In genomic region chr5:142905725-142906531, GRCm38 (mm10) we compare ENCODE assay signal across 8 mouse cellular contexts. TPM values are rescaled to one million over a fixed set of nuclear protein-coding genes. Genes with fewer than 3 reads are reported as not detected.
A peak's percentile ranks its signal among the peaks of the same experiment; 100 is the strongest.
DNase-seq lines count a peak whose midpoint lies in the region; ATAC-seq and TF ChIP-seq lines count a peak whose summit lies in the region.

No protein-coding gene starts in this region.

- peak; percentile 98 for DNase-seq in MEL (ENCODE audit: low read depth, low spot score)
- DNase-seq in cerebellum, adult 2 months: peak; percentile 98 to 99
- DNase-seq in forelimb bud, embryonic 11.5 days (ENCODE audit: low read depth, low spot score): peak; percentile 96
- peak; percentile 99 for DNase-seq in layer of hippocampus, adult 9-11 months
- peak; percentile 98 for DNase-seq in lung, postnatal 0 days (ENCODE audit: low spot score)
- peak; percentile 99 for DNase-seq in ovary, postnatal 14 days (ENCODE audit: low spot score)
- peak; percentile 100 for DNase-seq in thymus, postnatal 14 days

- no peaks in the 10 kb centered on the region for H3K27me3 ChIP-seq in MEL (ENCODE audit: control insufficient read depth in 1 of 2, insufficient read depth in 2 of 2, low read length in 2 of 2)
- no peaks in the 10 kb centered on the region for H3K27me3 ChIP-seq in cerebellum, adult 2 months (ENCODE audit: control insufficient read depth, insufficient read depth, low read length)
- H3K27me3 ChIP-seq in lung, postnatal 0 days (replicated peaks; ENCODE audit: insufficient read depth, low read length): no peaks in the 10 kb centered on the region

- peak in 2 of 3 experiments; percentile 80 to 95; a peak in 5 of 6 replicates for TF ChIP-seq CTCF in MEL (IDR thresholded peaks at IDR 0.05 in 2 of 3, conservative IDR thresholded peaks at IDR 0.05 in 1 of 3; ENCODE audit: control insufficient read depth in 1 of 3, insufficient read depth in 1 of 3, low read depth in 2 of 3, low read length in 3 of 3, poor library complexity in 1 of 3, severe bottlenecking in 1 of 3)
- peak; percentile 63; the same call in 1 of the 2 replicates for TF ChIP-seq CTCF in cerebellum, adult 2 months (IDR thresholded peaks at IDR 0.05; ENCODE audit: borderline replicate concordance, insufficient read depth, low read depth, low read length)
- TF ChIP-seq CTCF in lung, postnatal 0 days (IDR thresholded peaks at IDR 0.05): peak; percentile 88

- peak overlapping the region; percentile 96 for H3K27ac ChIP-seq in MEL (ENCODE audit: control insufficient read depth, low read depth, low read length)
- H3K27ac ChIP-seq in cerebellum, adult 2 months (ENCODE audit: insufficient read depth, low read length): peak overlapping the region; percentile 99
- peak overlapping the region; percentile 100 for H3K27ac ChIP-seq in lung, postnatal 0 days (ENCODE audit: low read length)

- H3K4me1 ChIP-seq in MEL (ENCODE audit: control insufficient read depth in 1 of 2, insufficient read depth in 2 of 2, low read length in 2 of 2): peaks cover 11 to 41% of the 10 kb centered on the region in 2 experiments
- peaks cover 27% of the 10 kb centered on the region for H3K4me1 ChIP-seq in cerebellum, adult 2 months (ENCODE audit: control insufficient read depth, insufficient read depth, low read length)
- peaks cover 31% of the 10 kb centered on the region for H3K4me1 ChIP-seq in lung, postnatal 0 days (ENCODE audit: insufficient read depth, low read depth, low read length)

- TF ChIP-seq RAD21 in MEL (IDR thresholded peaks at IDR 0.05; ENCODE audit: low read depth, low read length): peak; percentile 16

- no peak; a peak in 1 of 4 replicates for TF ChIP-seq POLR2A in MEL (IDR thresholded peaks at IDR 0.05; ENCODE audit: control insufficient read depth in 1 of 2, insufficient read depth in 1 of 2, low read depth in 1 of 2, low read length in 2 of 2, poor library complexity in 1 of 2)
- TF ChIP-seq POLR2A in cerebellum, adult 2 months (IDR thresholded peaks at IDR 0.05; ENCODE audit: borderline replicate concordance, insufficient read depth, low read length): peak; percentile 11; the same call in 1 of the 2 replicates

- H3K9me3 ChIP-seq in MEL (replicated peaks; ENCODE audit: insufficient read depth, low read length): no peaks in the 10 kb centered on the region
- H3K9me3 ChIP-seq in lung, postnatal 0 days (ENCODE audit: low read length): no peaks in the 10 kb centered on the region

- peaks cover 22% of the 10 kb centered on the region for H3K79me2 ChIP-seq in MEL (ENCODE audit: control insufficient read depth, insufficient read depth, low read length, poor library complexity)

- peak overlapping the region; percentile 95 for H3K9ac ChIP-seq in MEL (ENCODE audit: control insufficient read depth, low read depth, low read length, poor library complexity, severe bottlenecking)
- peak overlapping the region; percentile 100 for H3K9ac ChIP-seq in lung, postnatal 0 days (replicated peaks; ENCODE audit: low read depth)

- peak; percentile 22 to 61 for ATAC-seq in hematopoietic stem cell, adult 5-6 weeks (replicated peaks in 1 of 2; ENCODE audit: insufficient read depth in 1 of 2, low FRiP score in 2 of 2, low TSS enrichment in 1 of 2, low read depth in 1 of 2, poor library complexity in 2 of 2, severe bottlenecking in 2 of 2)
- ATAC-seq in lung, postnatal 0 days: peak; percentile 79

- peak in 1 of 2 experiments; percentile 39; a peak in 1 of 4 replicates for TF ChIP-seq EP300 in MEL (IDR thresholded peaks at IDR 0.05; ENCODE audit: low read depth in 1 of 2, low read length in 2 of 2)
- TF ChIP-seq EP300 in lung, postnatal 0 days (IDR thresholded peaks at IDR 0.05): no peak

- under 1% methylated on average over 84 of the region's 84 CpGs for WGBS in cerebellum, adult 2 months
- WGBS in lung, postnatal 0 days: 1% methylated on average over 69 of the region's 84 CpGs

- H3K4me3 ChIP-seq in MEL (ENCODE audit: control insufficient read depth in 1 of 2, insufficient read depth in 1 of 2, low read depth in 2 of 2, low read length in 2 of 2): peak overlapping the region; percentile 66 to 95
- H3K4me3 ChIP-seq in cerebellum, adult 2 months (replicated peaks; ENCODE audit: insufficient read depth, low read depth, low read length): peak overlapping the region; percentile 96
- peak overlapping the region; percentile 100 for H3K4me3 ChIP-seq in lung, postnatal 0 days (ENCODE audit: low read depth, low read length)

- H3K4me2 ChIP-seq in lung, postnatal 0 days (replicated peaks; ENCODE audit: low read depth, low read length): peak overlapping the region; percentile 80

- peaks cover 13 to 36% of the 10 kb centered on the region in 2 experiments for H3K36me3 ChIP-seq in MEL (ENCODE audit: control insufficient read depth in 1 of 2, insufficient read depth in 2 of 2, low read length in 2 of 2)
- peaks cover 43% of the 10 kb centered on the region for H3K36me3 ChIP-seq in lung, postnatal 0 days (ENCODE audit: insufficient read depth, low read length)

TF ChIP-seq in MEL, 35 proteins besides CTCF, POLR2A, EP300 and RAD21 (continues in another document):
- TF ChIP-seq ZMIZ1 (IDR thresholded peaks at IDR 0.05; ENCODE audit: low read depth, low read length): no peak
- TF ChIP-seq TCF12 (IDR thresholded peaks at IDR 0.05; ENCODE audit: low read depth, low read length): peak; percentile 50
- TF ChIP-seq POLR2AphosphoS2 (IDR thresholded peaks at IDR 0.05; ENCODE audit: low read length): no peak; the same call in 1 of the 2 replicates
- no peak for TF ChIP-seq MYB (IDR thresholded peaks at IDR 0.05; ENCODE audit: low read depth, low read length)
- peak; percentile 88 for TF ChIP-seq ELF1 (IDR thresholded peaks at IDR 0.05; ENCODE audit: low read depth, low read length)
- peak; percentile 84 for TF ChIP-seq HCFC1 (IDR thresholded peaks at IDR 0.05; ENCODE audit: low read depth, low read length)
- TF ChIP-seq SIN3A (IDR thresholded peaks at IDR 0.05; ENCODE audit: low read length): peak; percentile 84
- no peak for TF ChIP-seq MAFK (IDR thresholded peaks at IDR 0.05; ENCODE audit: borderline replicate concordance, low read depth, low read length)
- TF ChIP-seq MAX (IDR thresholded peaks at IDR 0.05; ENCODE audit: low read length): peak; percentile 69
- no peak for TF ChIP-seq TAL1 (IDR thresholded peaks at IDR 0.05; ENCODE audit: low read length)
- peak; percentile 90 for TF ChIP-seq MAZ (IDR thresholded peaks at IDR 0.05; ENCODE audit: low read depth, low read length)
- TF ChIP-seq MYC (IDR thresholded peaks at IDR 0.05; ENCODE audit: low read depth, low read length): 0 out of 2 replicates have a peak, but pooled peaks have one; percentile 70
- TF ChIP-seq CHD1 (IDR thresholded peaks at IDR 0.05; ENCODE audit: low read depth, low read length): no peak
- peak; percentile 66; the same call in 1 of the 2 replicates for TF ChIP-seq ETS1 (IDR thresholded peaks at IDR 0.05; ENCODE audit: low read depth, low read length)
- TF ChIP-seq GATA1 (IDR thresholded peaks at IDR 0.05; ENCODE audit: low read depth, low read length): no peak
- TF ChIP-seq USF1 (IDR thresholded peaks at IDR 0.05; ENCODE audit: low read depth, low read length): peak; percentile 40; the same call in 1 of the 2 replicates
- no peak for TF ChIP-seq NELFE (IDR thresholded peaks at IDR 0.05; ENCODE audit: low read depth, low read length)
- no peak for TF ChIP-seq JUND (IDR thresholded peaks at IDR 0.05; ENCODE audit: low read depth, low read length)
- no peak for TF ChIP-seq ZKSCAN1 (IDR thresholded peaks at IDR 0.05; ENCODE audit: low read depth, low read length)
- peak; percentile 58 for TF ChIP-seq ZNF384 (IDR thresholded peaks at IDR 0.05; ENCODE audit: low read depth, low read length)
- no peak; the same call in 1 of the 2 replicates for TF ChIP-seq KAT2A (conservative IDR thresholded peaks at IDR 0.05; ENCODE audit: low read depth, low read length)
- TF ChIP-seq MEF2A (IDR thresholded peaks at IDR 0.05; ENCODE audit: extremely low read depth, insufficient replicate concordance, low read depth, low read length, poor library complexity, severe bottlenecking): no peak
- TF ChIP-seq ZC3H11A (IDR thresholded peaks at IDR 0.05; ENCODE audit: low read depth, low read length): no peak
- TF ChIP-seq POLR2AphosphoS5 (IDR thresholded peaks at IDR 0.05; ENCODE audit: borderline replicate concordance, low read depth, low read length): no peak; the same call in 1 of the 2 replicates
- no peak for TF ChIP-seq GABPA (IDR thresholded peaks at IDR 0.05; ENCODE audit: low read depth, low read length)
- TF ChIP-seq E2F4 (IDR thresholded peaks at IDR 0.05; ENCODE audit: borderline replicate concordance, low read depth, low read length): peak; percentile 42; the same call in 1 of the 2 replicates
- TF ChIP-seq RCOR1 (IDR thresholded peaks at IDR 0.05; ENCODE audit: low read depth, low read length): 0 out of 2 replicates have a peak, but pooled peaks have one; percentile 21
- TF ChIP-seq NRF1 (IDR thresholded peaks at IDR 0.05; ENCODE audit: insufficient read depth, low read depth, low read length, poor library complexity, severe bottlenecking): peak; percentile 88

RNA-seq across cellular contexts. Expression of gene Actb, which starts 0.6 kb away (rescaled TPM):
- 3,019 and 3,042 TPM in 2 replicates for total RNA-seq in MEL (2012; rRNA removed)
- polyA plus RNA-seq in MEL (2012; ENCODE audit: insufficient read depth in 1 of 2, insufficient read length in 2 of 2, low read depth in 1 of 2, low replicate concordance in 2 of 2, missing spikeins in 1 of 2): 1,000 to 10,000 TPM; 1,403 to 4,417 TPM
- 2,136 and 2,149 TPM in 2 replicates for polyA plus RNA-seq in cerebellum, adult 2 months (2012; rRNA removed)
- total RNA-seq in hematopoietic stem cell, adult 5-6 weeks (2017): 2,681 and 4,323 TPM in 2 replicates
- polyA plus RNA-seq in lung, postnatal 0 days (2015; fragmentation: Nextera tagmentation; extraction: Ambion mirVana): 18,716 and 19,008 TPM in 2 replicates

RNA-seq across cellular contexts. Expression of gene Fbxl18, which starts 10.7 kb away (rescaled TPM):
- 3.9 and 4.6 TPM in 2 replicates for total RNA-seq in MEL (2012; rRNA removed)
- polyA plus RNA-seq in MEL (2012; ENCODE audit: insufficient read depth in 1 of 2, insufficient read length in 2 of 2, low read depth in 1 of 2, low replicate concordance in 2 of 2, missing spikeins in 1 of 2): 1 to 10 TPM in 1 of 2 experiments, not detected in 1; 7.4 TPM
- 22.3 TPM in 2 replicates for polyA plus RNA-seq in cerebellum, adult 2 months (2012; rRNA removed)
- total RNA-seq in hematopoietic stem cell, adult 5-6 weeks (2017): 1.8 and 5.8 TPM in 2 replicates
- 6.3 and 7.9 TPM in 2 replicates for polyA plus RNA-seq in lung, postnatal 0 days (2015; fragmentation: Nextera tagmentation; extraction: Ambion mirVana)

RNA-seq across cellular contexts. Expression of gene Fscn1, which starts 54.2 kb away (rescaled TPM):
- total RNA-seq in MEL (2012; rRNA removed): not detected in 2 replicates
- not detected for polyA plus RNA-seq in MEL (2012; ENCODE audit: insufficient read depth in 1 of 2, insufficient read length in 2 of 2, low read depth in 1 of 2, low replicate concordance in 2 of 2, missing spikeins in 1 of 2)
- polyA plus RNA-seq in cerebellum, adult 2 months (2012; rRNA removed): 110 and 115 TPM in 2 replicates
- 6.3 and 7.0 TPM in 2 replicates for total RNA-seq in hematopoietic stem cell, adult 5-6 weeks (2017)
- polyA plus RNA-seq in lung, postnatal 0 days (2015; fragmentation: Nextera tagmentation; extraction: Ambion mirVana): 69.1 and 81.4 TPM in 2 replicates

Comparison
In these comparisons a context has a peak if more than half of its experiments do, and no peak if none do; other contexts are left out.
1. Peak in every context shown above with its lines: DNase-seq, ATAC-seq, H3K4me3 ChIP-seq and H3K27ac ChIP-seq.
2. RNA of gene Fscn1, which starts 54.2 kb away (polyA plus RNA-seq): 110 to 115 TPM in cerebellum, adult 2 months and 69.1 to 81.4 TPM in lung, postnatal 0 days; not detected in MEL; every median in the first group is over 10 times any median in the second.